Mouse (Mus musculus) limb, embryonic 11.5 days (tissue): ENCODE data around the gene Adgrv1. TPM values are rescaled to one million over a fixed set of nuclear protein-coding genes. Genes with fewer than 3 reads are reported as not detected.

Experiments
- ATAC-seq: fragments of 200-750 bp; cut with Nextera tagmentation; 2 replicates; pipeline ENCODE4 v1.8.0; 2017; ENCODE audit warnings: low read depth; ENCODE audit not compliant: insufficient number of reproducible peaks, low FRiP score, low TSS enrichment
- DNase-seq: peaks from one replicate; pipeline ENCODE4 v3.0.0-alpha.2; 2015; ENCODE audit warnings: low spot score
- H3K27ac ChIP-seq: fragments of 300-500 bp; sonication (generic); replicated peaks from 2 replicates; pipeline ENCODE4 v1.5.1; 2014; ENCODE audit warnings: low read depth, mild to moderate bottlenecking, low read length
- H3K27me3 ChIP-seq: fragments of 300-500 bp; sonication (generic); 2 replicates; pipeline ENCODE4 v1.6.1; 2014; ENCODE audit warnings: mild to moderate bottlenecking, low read length, mixed read lengths; ENCODE audit not compliant: control insufficient read depth, insufficient read depth
- H3K36me3 ChIP-seq: fragments of 300-500 bp; sonication (generic); 2 replicates; pipeline ENCODE4 v1.6.1; 2014; ENCODE audit warnings: mild to moderate bottlenecking, low read length, moderate library complexity, mixed read lengths; ENCODE audit not compliant: control insufficient read depth, insufficient read depth
- H3K4me1 ChIP-seq: fragments of 300-500 bp; sonication (generic); 2 replicates; pipeline ENCODE4 v1.6.1; 2014; ENCODE audit warnings: low read length, mixed read lengths; ENCODE audit not compliant: control insufficient read depth, insufficient read depth
- H3K4me2 ChIP-seq: fragments of 300-500 bp; sonication (generic); 2 replicates; pipeline ENCODE4 v1.6.1; 2014; ENCODE audit warnings: low read depth, mild to moderate bottlenecking, moderate library complexity; ENCODE audit not compliant: severe bottlenecking
- H3K4me3 ChIP-seq: fragments of 300-500 bp; sonication (generic); 2 replicates; pipeline ENCODE4 v1.5.1; 2014; ENCODE audit warnings: low read depth, low read length
- H3K9ac ChIP-seq: fragments of 300-500 bp; sonication (generic); 2 replicates; pipeline ENCODE4 v1.6.1; 2014; ENCODE audit warnings: mild to moderate bottlenecking, low read length
- H3K9me3 ChIP-seq: fragments of 300-500 bp; sonication (generic); 2 replicates; pipeline ENCODE4 v1.6.1; 2016; ENCODE audit warnings: low read length; ENCODE audit not compliant: control insufficient read depth
- WGBS: fragments of 180-500 bp; shearing (Covaris S2); extraction: QIAGEN DNeasy Blood & Tissue Kit; methylation state at CpG from one replicate; pipeline ENCODE4 v1.1.7; 2014; 5-methylcytosine and 5-hydroxymethylcytosine counted together
- polyA plus RNA-seq: library from polyadenylated mRNA; unstranded; fragments of >200 nt; fragmentation: Nextera tagmentation; extraction: Ambion mirVana; gene quantifications from 2 replicates; pipeline ENCODE4 v1.2.1, GENCODE M21; 2014

Adgrv1 gene
- polyA plus RNA-seq, 1 experiment from 2014 or later, result 1.7 TPM

- no peaks in the 10 kb centered on the region for H3K4me1 ChIP-seq
- H3K4me2 ChIP-seq, result no peak overlapping the region
- H3K27ac ChIP-seq, result no peak overlapping the region
- ATAC-seq (no peak), DNase-seq (no peak)
- no peak overlapping the region for H3K9ac ChIP-seq
- no peaks in the 10 kb centered on the region for H3K36me3 ChIP-seq
- H3K27me3 ChIP-seq, result no peaks in the 10 kb centered on the region
- no peaks in the 10 kb centered on the region for H3K9me3 ChIP-seq
- WGBS, result 93% methylated on average over 3 of the region's 3 CpGs
- no peak overlapping the region for H3K4me3 ChIP-seq
These were observed 275.7 kb downstream of the Adgrv1 start for GRCm38 (mm10) chr13:81357215-81357614.

- Histone ChIP-seq H3K4me2 (no peak overlapping the region), H3K4me1 (no peaks in the 10 kb centered on the region), H3K9ac (no peak overlapping the region), H3K27me3 (no peaks in the 10 kb centered on the region), H3K36me3 (no peaks in the 10 kb centered on the region), H3K27ac (no peak overlapping the region), H3K4me3 (no peak overlapping the region), H3K9me3 (no peaks in the 10 kb centered on the region)
- WGBS, result 92% methylated on average over 5 of the region's 5 CpGs
- no peak for DNase-seq
- no peak for ATAC-seq
These were observed 278.4 kb downstream of the Adgrv1 start for GRCm38 (mm10) chr13:81354587-81354986.

GRCm38 (mm10) chr13:81352296-81352695 lies 280.7 kb downstream of the Adgrv1 start:
- no peak for ATAC-seq
- WGBS, result 69% methylated on average over 11 of the region's 11 CpGs

GRCm38 (mm10) chr13:81351462-81352155 lies 281.3 kb downstream of the Adgrv1 start:
- no peak for DNase-seq
- H3K27ac ChIP-seq, result no peak overlapping the region

More at GRCm38 (mm10) chr13:81352296-81352695, 280.7 kb downstream of the Adgrv1 start:
- H3K9ac ChIP-seq, result no peak overlapping the region
- no peaks in the 10 kb centered on the region for H3K27me3 ChIP-seq
- no peaks in the 10 kb centered on the region for H3K4me1 ChIP-seq
- H3K4me2 ChIP-seq, result no peak overlapping the region
- H3K27ac ChIP-seq, result no peak overlapping the region
- no peak for DNase-seq
- H3K4me3 ChIP-seq, result no peak overlapping the region
- H3K36me3 ChIP-seq, result no peaks in the 10 kb centered on the region
- no peaks in the 10 kb centered on the region for H3K9me3 ChIP-seq

GRCm38 (mm10) chr13:81347261-81347980 lies 285.5 kb downstream of the Adgrv1 start:
- DNase-seq (no peak), ATAC-seq (no peak)
- WGBS, result 85% methylated on average over 15 of the region's 15 CpGs
- Histone ChIP-seq H3K9ac (no peak overlapping the region), H3K4me2 (no peak overlapping the region), H3K9me3 (no peaks in the 10 kb centered on the region), H3K27me3 (no peaks in the 10 kb centered on the region), H3K4me3 (no peak overlapping the region), H3K36me3 (no peaks in the 10 kb centered on the region), H3K4me1 (no peaks in the 10 kb centered on the region), H3K27ac (no peak overlapping the region)

More at GRCm38 (mm10) chr13:81351462-81352155, 281.3 kb downstream of the Adgrv1 start:
- Histone ChIP-seq H3K36me3 (no peaks in the 10 kb centered on the region), H3K27me3 (no peaks in the 10 kb centered on the region), H3K9me3 (no peaks in the 10 kb centered on the region), H3K4me1 (no peaks in the 10 kb centered on the region), H3K9ac (no peak overlapping the region), H3K4me2 (no peak overlapping the region), H3K4me3 (no peak overlapping the region)
- 75% methylated on average over 14 of the region's 14 CpGs for WGBS
- ATAC-seq, result no peak

- ATAC-seq (no peak), DNase-seq (no peak)
- no peaks in the 10 kb centered on the region for H3K27me3 ChIP-seq
- 76% methylated on average over 2 of the region's 2 CpGs for WGBS
- H3K4me1 ChIP-seq, result no peaks in the 10 kb centered on the region
- no peak overlapping the region for H3K4me2 ChIP-seq
- H3K36me3 ChIP-seq, result no peaks in the 10 kb centered on the region
- H3K4me3 ChIP-seq, result no peak overlapping the region
- H3K27ac ChIP-seq, result no peak overlapping the region
- H3K9ac ChIP-seq, result no peak overlapping the region
- H3K9me3 ChIP-seq, result no peaks in the 10 kb centered on the region
These were observed 289.9 kb downstream of the Adgrv1 start for GRCm38 (mm10) chr13:81342987-81343596.

- Histone ChIP-seq H3K9ac (no peak overlapping the region), H3K9me3 (no peaks in the 10 kb centered on the region), H3K27me3 (no peaks in the 10 kb centered on the region), H3K4me3 (no peak overlapping the region), H3K36me3 (no peaks in the 10 kb centered on the region), H3K4me2 (no peak overlapping the region), H3K4me1 (no peaks in the 10 kb centered on the region), H3K27ac (no peak overlapping the region)
- WGBS, result 77% methylated on average over 1 of the region's 1 CpGs
- no peak for ATAC-seq
- no peak for DNase-seq
These were observed 297.7 kb downstream of the Adgrv1 start for GRCm38 (mm10) chr13:81335241-81335640.

GRCm38 (mm10) chr13:81332018-81332417 lies 300.9 kb downstream of the Adgrv1 start:
- DNase-seq, result no peak
- Histone ChIP-seq H3K4me2 (no peak overlapping the region), H3K9me3 (no peaks in the 10 kb centered on the region), H3K27ac (no peak overlapping the region), H3K9ac (no peak overlapping the region), H3K27me3 (no peaks in the 10 kb centered on the region), H3K4me3 (no peak overlapping the region), H3K4me1 (no peaks in the 10 kb centered on the region), H3K36me3 (no peaks in the 10 kb centered on the region)
- no peak; the same call in 1 of the 2 replicates for ATAC-seq
- 1% methylated on average over 3 of the region's 3 CpGs for WGBS
